Mouse (Mus musculus) liver, embryonic 13.5 days (tissue): ENCODE results near the gene Rab11fip4. TPM values are rescaled to one million over a fixed set of nuclear protein-coding genes. Genes with fewer than 3 reads are reported as not detected.

Experiments used
- ATAC-seq: fragments of 200-750 bp; cut with Nextera tagmentation; 2 replicates; pipeline ENCODE4 v1.8.0; 2017; ENCODE audit warnings: low read depth, mild to moderate bottlenecking, moderate number of reproducible peaks, moderate library complexity
- DNase-seq: peaks from one replicate; pipeline ENCODE4 v3.0.0; 2022
- H3K27ac ChIP-seq: fragments of 300-500 bp; sonication (generic); 2 replicates; pipeline ENCODE4 v1.5.1; 2015; ENCODE audit warnings: moderate library complexity, mild to moderate bottlenecking, inconsistent platforms
- H3K27me3 ChIP-seq: fragments of 300-500 bp; sonication (generic); 2 replicates; pipeline ENCODE4 v1.6.1; 2015; ENCODE audit warnings: mild to moderate bottlenecking, inconsistent platforms
- H3K36me3 ChIP-seq: fragments of 300-500 bp; sonication (generic); 2 replicates; pipeline ENCODE4 v1.6.1; 2015; ENCODE audit warnings: mild to moderate bottlenecking, inconsistent platforms
- H3K4me1 ChIP-seq: fragments of 300-500 bp; sonication (generic); replicated peaks from 2 replicates; pipeline ENCODE4 v1.6.1; 2015; ENCODE audit warnings: inconsistent platforms
- H3K4me2 ChIP-seq: fragments of 300-500 bp; sonication (generic); 2 replicates; pipeline ENCODE4 v1.6.1; 2015; ENCODE audit warnings: inconsistent platforms, mild to moderate bottlenecking, moderate library complexity
- H3K4me3 ChIP-seq: fragments of 300-500 bp; sonication (generic); replicated peaks from 2 replicates; pipeline ENCODE4 v1.5.1; 2015; ENCODE audit warnings: mild to moderate bottlenecking, inconsistent platforms
- H3K9ac ChIP-seq: fragments of 300-500 bp; sonication (generic); 2 replicates; pipeline ENCODE4 v1.6.1; 2015; ENCODE audit warnings: mild to moderate bottlenecking, inconsistent platforms
- H3K9me3 ChIP-seq: fragments of 300-500 bp; sonication (generic); replicated peaks from 2 replicates; pipeline ENCODE4 v1.6.1; 2016; ENCODE audit warnings: inconsistent platforms
- WGBS: fragments of 180-500 bp; shearing (Covaris S2); methylation state at CpG from one replicate; pipeline ENCODE4 v1.1.7; 2015; ENCODE audit not compliant: insufficient replicate concordance; 5-methylcytosine and 5-hydroxymethylcytosine counted together
- polyA plus RNA-seq: library from polyadenylated mRNA; unstranded; fragments of >200 nt; fragmentation: Nextera tagmentation; extraction: Ambion mirVana; gene quantifications from 2 replicates; pipeline ENCODE4 v1.2.1, GENCODE M21; 2015

Gene Rab11fip4
- polyA plus RNA-seq, 1 experiment from 2014 or later: 0.47 TPM

DNA sequence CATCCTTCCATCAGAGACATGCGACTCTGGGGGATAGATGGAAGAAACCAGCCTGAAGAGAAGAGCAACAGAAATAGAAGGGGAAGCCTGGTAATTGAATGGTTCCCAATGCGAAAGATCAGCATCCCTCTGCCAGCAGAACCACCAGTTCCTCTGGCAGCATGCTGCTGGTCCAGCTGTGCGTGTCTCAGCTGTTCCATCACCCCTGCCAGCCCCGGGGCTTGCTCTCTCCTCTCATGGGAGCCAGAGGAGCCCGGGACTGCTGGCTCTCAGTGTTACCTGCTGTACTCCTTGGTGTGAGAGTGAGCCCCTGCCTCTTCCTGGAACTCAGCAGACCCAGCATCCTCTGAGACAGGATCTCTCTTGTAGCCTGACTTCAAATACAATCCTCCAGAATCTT, 24.9 kb downstream of the Rab11fip4 start:
- H3K4me2 ChIP-seq: no peak overlapping the region
- H3K9ac ChIP-seq: no peak overlapping the region
- H3K36me3 ChIP-seq: no peaks in the 10 kb centered on the region
- H3K27me3 ChIP-seq: 0 out of 2 replicates have a peak, but pooled peaks cover 3% of the 10 kb centered on the region
- no peak overlapping the region for H3K4me3 ChIP-seq
- H3K9me3 ChIP-seq: no peaks in the 10 kb centered on the region
- DNase-seq (no peak), ATAC-seq (no peak)
- H3K4me1 ChIP-seq: peaks cover 11% of the 10 kb centered on the region
- H3K27ac ChIP-seq: no peak overlapping the region
- WGBS: 39% methylated on average over 5 of the region's 5 CpGs

- Histone ChIP-seq H3K36me3 (no peaks in the 10 kb centered on the region), H3K4me2 (no peak overlapping the region), H3K9me3 (no peaks in the 10 kb centered on the region), H3K9ac (no peak overlapping the region), H3K4me3 (no peak overlapping the region), H3K27me3 (0 out of 2 replicates have a peak, but pooled peaks cover 3% of the 10 kb centered on the region), H3K4me1 (no peaks in the 10 kb centered on the region), H3K27ac (no peak overlapping the region)
- ATAC-seq (no peak), DNase-seq (no peak)
- 65% methylated on average over 8 of the region's 8 CpGs for WGBS
Measured at GRCm38 (mm10) chr11:79617991-79618390, 27.0 kb downstream of the Rab11fip4 start.

DNA sequence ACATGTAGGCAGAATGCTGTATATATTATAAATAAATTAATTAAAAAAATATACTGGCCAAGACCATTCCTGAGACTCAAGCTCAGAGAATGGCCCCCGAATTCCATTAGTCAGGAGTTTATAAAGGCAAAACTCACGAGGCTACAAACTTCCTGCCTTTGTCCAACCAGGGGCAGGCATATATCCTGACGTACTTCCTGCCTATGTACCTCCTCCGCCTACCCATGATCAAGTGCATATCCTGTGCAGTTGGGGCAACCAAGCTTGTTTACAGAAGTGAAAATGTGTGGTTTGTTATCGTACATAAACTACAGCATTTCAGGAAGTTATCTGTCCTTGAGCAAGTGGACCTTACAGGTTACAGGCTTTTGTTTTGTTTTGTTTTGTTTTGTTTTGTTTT, 32.0 kb downstream of the Rab11fip4 start:
- Histone ChIP-seq H3K27me3 (no peaks in the 10 kb centered on the region), H3K4me3 (no peak overlapping the region), H3K4me1 (no peaks in the 10 kb centered on the region), H3K36me3 (no peaks in the 10 kb centered on the region), H3K9me3 (no peaks in the 10 kb centered on the region), H3K27ac (no peak overlapping the region), H3K9ac (no peak overlapping the region), H3K4me2 (no peak overlapping the region)
- no peak for DNase-seq
- WGBS: 40% methylated on average over 5 of the region's 5 CpGs
- no peak for ATAC-seq

- H3K27me3 ChIP-seq: no peaks in the 10 kb centered on the region
- DNase-seq (no peak), ATAC-seq (no peak)
- no peaks in the 10 kb centered on the region for H3K36me3 ChIP-seq
- H3K4me3 ChIP-seq: no peak overlapping the region
- no peak overlapping the region for H3K9ac ChIP-seq
- H3K4me2 ChIP-seq: no peak overlapping the region
- H3K4me1 ChIP-seq: no peaks in the 10 kb centered on the region
- H3K9me3 ChIP-seq: no peaks in the 10 kb centered on the region
- 13% methylated on average over 4 of the region's 4 CpGs for WGBS
- H3K27ac ChIP-seq: no peak overlapping the region
Measured at GRCm38 (mm10) chr11:79624801-79625302, 33.8 kb downstream of the Rab11fip4 start.

DNA sequence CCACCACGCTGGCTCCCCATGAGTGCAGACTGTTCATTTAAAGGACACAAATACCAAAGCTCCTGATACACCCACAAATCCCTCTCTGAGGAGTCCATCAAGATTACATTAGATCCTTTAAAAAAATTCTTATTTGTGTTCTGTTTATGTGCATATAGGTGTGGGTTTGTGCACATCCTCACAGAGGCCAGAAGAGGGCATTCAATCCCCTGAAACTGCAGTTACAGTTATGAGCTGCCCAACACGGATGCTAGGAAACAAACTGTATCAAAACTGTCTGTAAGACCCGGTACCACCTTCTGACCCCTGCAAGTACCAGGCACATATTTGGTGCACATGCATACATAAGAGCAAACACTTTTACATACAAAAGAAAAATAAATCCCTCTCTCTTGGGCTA, 37.7 kb downstream of the Rab11fip4 start:
- no peak overlapping the region for H3K4me3 ChIP-seq

DNA sequence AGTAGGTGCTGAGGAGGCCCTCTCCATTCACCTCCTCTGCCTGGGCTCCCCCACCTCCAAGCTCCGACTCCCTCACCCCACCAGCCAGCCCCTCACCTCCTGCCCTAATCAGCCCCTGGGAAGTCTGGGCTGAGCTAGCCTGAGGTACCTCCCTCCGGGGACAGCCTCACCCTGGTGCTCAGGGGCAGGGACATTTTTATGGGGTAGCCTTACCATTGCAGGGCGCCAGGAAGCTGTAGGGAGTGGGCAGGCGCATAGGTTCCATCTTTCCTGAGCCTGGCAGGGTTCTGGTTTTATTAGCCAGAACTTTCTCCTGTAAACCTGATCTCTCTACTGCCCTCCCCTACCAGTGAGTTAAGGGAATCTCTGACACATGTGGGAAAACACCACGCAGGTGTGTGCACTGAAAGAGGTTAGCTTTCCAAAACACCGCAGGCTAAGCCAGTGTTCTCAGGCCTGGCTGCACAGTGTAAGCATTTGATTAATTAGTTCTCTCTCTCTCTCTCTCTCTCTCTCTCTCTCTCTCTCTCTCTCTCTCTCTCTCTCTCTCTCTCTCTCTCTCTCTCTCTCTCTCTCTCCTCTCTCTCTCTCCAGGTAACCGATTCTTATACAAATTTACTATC, 38.9 kb downstream of the Rab11fip4 start:
- Histone ChIP-seq H3K9me3 (no peaks in the 10 kb centered on the region), H3K36me3 (no peaks in the 10 kb centered on the region), H3K4me3 (no peak overlapping the region), H3K27me3 (no peaks in the 10 kb centered on the region), H3K9ac (no peak overlapping the region), H3K27ac (no peak overlapping the region), H3K4me2 (no peak overlapping the region), H3K4me1 (peaks cover 9% of the 10 kb centered on the region)
- WGBS: 69% methylated on average over 7 of the region's 7 CpGs
- ATAC-seq (no peak), DNase-seq (no peak)

More for the DNA sequence above, 37.7 kb downstream of the Rab11fip4 start:
- no peak for ATAC-seq
- Histone ChIP-seq H3K27me3 (no peaks in the 10 kb centered on the region), H3K36me3 (no peaks in the 10 kb centered on the region), H3K9ac (no peak overlapping the region), H3K4me1 (peaks cover 7% of the 10 kb centered on the region), H3K27ac (no peak overlapping the region), H3K9me3 (no peaks in the 10 kb centered on the region), H3K4me2 (no peak overlapping the region)
- no peak for DNase-seq
- 38% methylated on average over 3 of the region's 3 CpGs for WGBS

- no peak overlapping the region for H3K4me2 ChIP-seq
- H3K4me1 ChIP-seq: peaks cover 9% of the 10 kb centered on the region
- H3K9me3 ChIP-seq: no peaks in the 10 kb centered on the region
- H3K36me3 ChIP-seq: no peaks in the 10 kb centered on the region
- WGBS: 57% methylated on average over 6 of the region's 6 CpGs
- H3K4me3 ChIP-seq: no peak overlapping the region
- ATAC-seq: no peak
- H3K27me3 ChIP-seq: no peaks in the 10 kb centered on the region
- no peak for DNase-seq
- H3K9ac ChIP-seq: no peak overlapping the region
- no peak overlapping the region for H3K27ac ChIP-seq
Measured at GRCm38 (mm10) chr11:79630521-79630920, 39.5 kb downstream of the Rab11fip4 start.

GRCm38 (mm10) chr11:79633366-79633765, 42.4 kb downstream of the Rab11fip4 start:
- no peaks in the 10 kb centered on the region for H3K9me3 ChIP-seq
- H3K27ac ChIP-seq: no peak overlapping the region
- peaks cover 9% of the 10 kb centered on the region for H3K4me1 ChIP-seq
- 46% methylated on average over 8 of the region's 8 CpGs for WGBS
- H3K4me2 ChIP-seq: no peak overlapping the region
- no peak for ATAC-seq
- H3K36me3 ChIP-seq: no peaks in the 10 kb centered on the region
- no peak for DNase-seq
- H3K27me3 ChIP-seq: no peaks in the 10 kb centered on the region
- H3K9ac ChIP-seq: no peak overlapping the region
- H3K4me3 ChIP-seq: no peak overlapping the region

DNA sequence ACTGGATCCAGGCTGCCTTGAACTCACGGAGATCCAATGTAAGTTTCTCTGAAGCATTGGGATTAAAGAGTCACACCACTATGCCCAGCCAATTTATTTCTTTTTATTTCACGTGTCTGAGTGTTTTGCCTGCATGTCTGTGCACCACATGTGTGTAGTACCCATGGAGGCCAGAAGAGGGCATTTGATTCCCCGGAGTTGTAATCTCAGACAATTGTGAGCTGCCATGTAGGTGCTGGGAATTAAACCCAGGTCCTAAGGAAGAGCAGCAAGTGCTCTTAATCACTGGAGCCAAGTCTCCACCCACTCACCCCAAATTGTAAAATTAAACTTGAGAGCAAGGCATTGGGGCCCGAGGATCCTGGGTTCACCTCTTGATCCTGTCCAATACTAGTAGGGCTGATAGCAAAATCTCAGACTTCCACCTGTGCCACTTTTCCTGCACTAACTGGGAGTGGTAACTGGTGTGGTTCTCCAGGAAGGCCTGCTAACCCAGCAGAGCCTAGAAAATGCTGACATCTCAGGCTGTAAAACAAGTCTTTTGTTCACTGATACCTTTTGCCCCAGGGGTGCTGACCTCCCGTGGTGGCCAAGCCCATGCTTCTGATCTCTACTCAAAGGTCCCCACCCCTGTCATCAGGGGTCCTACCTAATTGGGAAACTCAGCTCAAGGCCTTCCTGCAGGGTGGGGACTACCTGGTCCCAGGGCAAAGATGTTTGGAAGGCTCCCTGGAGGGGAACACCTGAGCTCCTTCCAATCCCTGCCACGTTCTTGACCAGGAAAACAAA, 44.8 kb downstream of the Rab11fip4 start:
- Histone ChIP-seq H3K4me2 (no peak overlapping the region), H3K36me3 (no peaks in the 10 kb centered on the region), H3K27ac (no peak overlapping the region), H3K4me1 (peaks cover 12% of the 10 kb centered on the region), H3K9ac (no peak overlapping the region), H3K27me3 (no peaks in the 10 kb centered on the region), H3K9me3 (no peaks in the 10 kb centered on the region), H3K4me3 (no peak overlapping the region)
- no peak for DNase-seq
- WGBS: 67% methylated on average over 6 of the region's 6 CpGs
- ATAC-seq: no peak

DNA sequence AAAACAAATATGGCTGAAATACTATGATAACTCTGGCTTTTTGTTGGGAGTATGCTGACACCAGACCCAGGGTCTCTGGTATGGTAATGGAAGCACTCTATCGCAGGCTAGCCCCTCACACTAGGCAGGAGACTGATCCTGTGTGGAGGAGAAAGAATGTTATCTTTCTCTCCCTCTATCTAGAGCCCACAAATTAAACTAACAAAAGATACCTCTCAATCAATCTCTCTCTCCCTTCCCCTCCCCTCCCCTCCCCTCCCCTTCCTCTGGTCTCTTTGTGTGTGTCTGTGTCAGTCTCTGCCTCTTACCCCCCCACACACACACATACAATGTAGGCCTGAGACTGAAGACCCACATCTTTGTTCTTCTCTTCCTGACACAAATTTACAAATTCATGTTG, 45.5 kb downstream of the Rab11fip4 start:
- 75% methylated on average over 1 of the region's 1 CpGs for WGBS

DNA sequence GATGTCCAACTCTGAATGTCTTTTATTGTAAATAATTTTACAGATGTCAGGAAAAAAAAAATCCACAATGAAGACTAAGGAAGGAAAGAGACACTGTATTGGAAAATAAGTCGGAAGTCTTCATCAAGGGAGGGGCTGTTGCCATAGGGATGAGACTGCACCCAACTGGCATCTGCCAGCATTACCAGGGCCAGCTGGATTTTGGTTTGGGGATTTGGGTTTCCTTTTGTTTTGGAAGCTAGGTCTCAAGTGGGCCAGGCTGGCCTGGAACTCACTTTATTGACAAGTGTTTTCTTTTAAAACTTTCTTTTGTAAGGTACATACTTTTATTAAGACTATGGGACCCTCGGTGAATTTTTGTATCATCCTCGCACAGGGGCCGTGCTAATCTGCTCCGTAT, 47.7 kb downstream of the Rab11fip4 start:
- ATAC-seq (no peak), DNase-seq (no peak)
- Histone ChIP-seq H3K4me3 (no peak overlapping the region), H3K4me2 (no peak overlapping the region), H3K36me3 (no peaks in the 10 kb centered on the region), H3K9ac (no peak overlapping the region), H3K9me3 (no peaks in the 10 kb centered on the region), H3K4me1 (peaks cover 8% of the 10 kb centered on the region), H3K27me3 (no peaks in the 10 kb centered on the region), H3K27ac (no peak overlapping the region)
- WGBS: 82% methylated on average over 5 of the region's 5 CpGs

More for the DNA sequence above, 45.5 kb downstream of the Rab11fip4 start:
- Histone ChIP-seq H3K27ac (no peak overlapping the region), H3K4me1 (peaks cover 15% of the 10 kb centered on the region), H3K4me3 (no peak overlapping the region), H3K9ac (no peak overlapping the region), H3K27me3 (no peaks in the 10 kb centered on the region), H3K9me3 (no peaks in the 10 kb centered on the region), H3K36me3 (no peaks in the 10 kb centered on the region), H3K4me2 (no peak overlapping the region)
- ATAC-seq: no peak
- no peak for DNase-seq
